Mouse (Mus musculus) T-helper 2 cell (primary cell): ENCODE measurements at regions not wholly inside any gene's neighbourhood (a gene's known extent, or its start where the extent isn't known, plus 50 kb on each side); places are given as distances from the start of the nearest gene placed in this dataset.

Experiments
- in situ Hi-C: fragments of 300-600 bp; cut with MboI, MseI; formaldehyde crosslinking; loops from one replicate; pipeline ENCODE4 v1.15.1; 2025; ENCODE audit warnings: high pct_unique_total_duplicates

- in situ Hi-C loops: no loop called here
These were observed 70.0 kb downstream of the 1190002N15Rik start for GRCm38 (mm10) chr9:94467846-94468245.

- in situ Hi-C loops: no loop called here
These were observed 81.8 kb downstream of the 1190002N15Rik start for GRCm38 (mm10) chr9:94456085-94456531.

- in situ Hi-C loops: no loop called here
These were observed 82.4 kb downstream of the 1190002N15Rik start for GRCm38 (mm10) chr9:94455466-94455865.

- in situ Hi-C loops: loop anchor here (25.0 kb wide), 1 partner anchor 1863 kb away; no protein-coding TSS in a partner anchor
These were observed 88.0 kb downstream of the 1190002N15Rik start for GRCm38 (mm10) chr9:94449911-94450310.

GRCm38 (mm10) chr9:94446182-94446763, 91.6 kb downstream of the 1190002N15Rik start:
- in situ Hi-C loops: loop anchor here (25.0 kb wide), 1 partner anchor 1859 kb away; no protein-coding TSS in a partner anchor

- in situ Hi-C loops: loop anchor here (25.0 kb wide), 1 partner anchor 1857 kb away; no protein-coding TSS in a partner anchor
These were observed 93.6 kb downstream of the 1190002N15Rik start for GRCm38 (mm10) chr9:94444140-94444789.

GRCm38 (mm10) chr9:94441393-94441792, 96.5 kb downstream of the 1190002N15Rik start:
- in situ Hi-C loops: loop anchor here (25.0 kb wide), 1 partner anchor 1854 kb away; no protein-coding TSS in a partner anchor

- in situ Hi-C loops: loop anchor here (25.0 kb wide), 1 partner anchor 1846 kb away; no protein-coding TSS in a partner anchor
These were observed 104.4 kb downstream of the 1190002N15Rik start for GRCm38 (mm10) chr9:94433468-94433867.

GRCm38 (mm10) chr9:94432144-94432747, 105.6 kb downstream of the 1190002N15Rik start:
- in situ Hi-C loops: loop anchor here (25.0 kb wide), 1 partner anchor 1845 kb away; no protein-coding TSS in a partner anchor

- in situ Hi-C loops: loop anchor here (25.0 kb wide), 1 partner anchor 1844 kb away; no protein-coding TSS in a partner anchor
These were observed 106.3 kb downstream of the 1190002N15Rik start for GRCm38 (mm10) chr9:94431540-94431939.

GRCm38 (mm10) chr9:94430996-94431395, 106.9 kb downstream of the 1190002N15Rik start:
- in situ Hi-C loops: loop anchor here (25.0 kb wide), 1 partner anchor 1844 kb away; no protein-coding TSS in a partner anchor

- in situ Hi-C loops: loop anchor here (25.0 kb wide), 1 partner anchor 1839 kb away; no protein-coding TSS in a partner anchor
These were observed 111.1 kb downstream of the 1190002N15Rik start for GRCm38 (mm10) chr9:94426740-94427139.

- in situ Hi-C loops: loop anchor here (25.0 kb wide), 1 partner anchor 1839 kb away; no protein-coding TSS in a partner anchor
These were observed 112.1 kb downstream of the 1190002N15Rik start for GRCm38 (mm10) chr9:94425804-94426203.

- in situ Hi-C loops: loop anchor here (25.0 kb wide), 1 partner anchor 1837 kb away; no protein-coding TSS in a partner anchor
These were observed 113.3 kb downstream of the 1190002N15Rik start for GRCm38 (mm10) chr9:94424438-94425135.

GRCm38 (mm10) chr9:94410546-94410945, 127.3 kb downstream of the 1190002N15Rik start:
- in situ Hi-C loops: no loop called here

- in situ Hi-C loops: no loop called here
These were observed 127.8 kb downstream of the 1190002N15Rik start for GRCm38 (mm10) chr9:94410042-94410441.

- in situ Hi-C loops: no loop called here
These were observed 129.1 kb downstream of the 1190002N15Rik start for GRCm38 (mm10) chr9:94408635-94409323.

- in situ Hi-C loops: no loop called here
These were observed 130.2 kb downstream of the 1190002N15Rik start for GRCm38 (mm10) chr9:94407671-94408070.

GRCm38 (mm10) chr9:94404551-94404950, 133.3 kb downstream of the 1190002N15Rik start:
- in situ Hi-C loops: no loop called here

GRCm38 (mm10) chr9:94400596-94400995, 137.3 kb downstream of the 1190002N15Rik start:
- in situ Hi-C loops: no loop called here

GRCm38 (mm10) chr9:94395215-94395614, 142.7 kb downstream of the 1190002N15Rik start:
- in situ Hi-C loops: no loop called here
